Mouse (Mus musculus): ENCODE measurements around the gene Meox1. TPM values are rescaled to one million over a fixed set of nuclear protein-coding genes. Genes with fewer than 3 reads are reported as not detected.

Meox1 gene
- total RNA-seq, 2 experiments from 2014 or later, result 0.85 to 1.0 TPM

DNA sequence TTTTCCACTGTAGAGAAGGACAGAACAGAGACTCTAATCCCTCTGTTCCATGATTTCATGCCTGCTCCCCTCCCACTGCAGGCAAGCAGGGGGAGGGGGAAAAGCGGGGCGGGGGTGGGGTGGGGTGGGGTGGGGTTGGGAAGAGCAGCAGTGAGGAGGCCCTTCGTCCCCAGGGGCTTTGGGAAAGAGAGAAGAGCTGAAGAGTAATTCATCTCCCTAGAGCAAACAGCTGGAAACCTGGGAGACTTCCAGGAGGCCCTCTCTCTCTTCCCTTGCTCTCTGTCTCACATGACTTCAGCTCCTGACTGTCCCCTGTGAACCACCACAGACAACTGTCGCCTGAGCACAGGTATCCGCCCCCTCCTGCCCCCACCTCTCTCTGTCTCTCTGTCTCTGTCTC is 35.4 kb downstream of the Meox1 start:
- no peak for DNase-seq (ENCODE audit: extremely low spot score in 1 of 2, low spot score in 1 of 2)

DNA sequence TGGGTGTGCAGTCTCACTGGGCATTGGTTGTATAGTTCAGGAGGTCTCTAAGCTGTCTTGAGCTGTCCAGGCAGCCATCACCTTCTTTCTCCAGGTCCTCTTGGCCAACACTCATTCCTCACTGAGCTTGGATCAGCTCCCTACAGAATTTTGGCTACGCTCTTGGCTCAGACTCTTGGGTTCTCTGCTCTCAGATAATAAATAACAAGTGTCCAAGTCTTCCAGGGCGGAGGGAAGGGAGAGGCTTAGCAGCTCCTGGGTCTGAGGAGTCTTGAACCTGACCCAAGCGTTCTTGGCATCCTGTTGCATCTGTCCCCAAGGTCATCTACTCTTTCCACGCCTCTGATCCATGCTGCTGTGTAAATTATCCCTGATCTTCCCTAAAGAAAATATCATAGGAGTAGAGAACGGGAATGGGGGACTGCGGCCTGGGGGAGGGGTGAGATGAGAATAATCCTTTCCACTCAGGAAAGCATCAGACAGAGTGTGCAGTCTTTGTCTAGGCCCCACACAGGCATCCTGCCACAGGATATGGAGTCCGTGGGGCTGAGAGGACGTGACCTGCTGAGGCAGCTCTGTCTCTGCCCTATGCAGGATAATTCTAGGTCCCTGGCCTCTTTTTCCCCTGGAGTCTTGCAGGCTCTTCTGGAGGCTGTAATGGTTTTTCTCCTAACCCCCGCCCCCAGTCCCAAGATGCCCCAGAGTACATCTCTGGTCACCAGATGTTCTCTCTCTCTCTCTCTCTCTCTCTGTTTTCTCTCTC is 38.0 kb downstream of the Meox1 start:
- DNase-seq (ENCODE audit: extremely low spot score in 1 of 2, low spot score in 1 of 2), result no peak

DNA sequence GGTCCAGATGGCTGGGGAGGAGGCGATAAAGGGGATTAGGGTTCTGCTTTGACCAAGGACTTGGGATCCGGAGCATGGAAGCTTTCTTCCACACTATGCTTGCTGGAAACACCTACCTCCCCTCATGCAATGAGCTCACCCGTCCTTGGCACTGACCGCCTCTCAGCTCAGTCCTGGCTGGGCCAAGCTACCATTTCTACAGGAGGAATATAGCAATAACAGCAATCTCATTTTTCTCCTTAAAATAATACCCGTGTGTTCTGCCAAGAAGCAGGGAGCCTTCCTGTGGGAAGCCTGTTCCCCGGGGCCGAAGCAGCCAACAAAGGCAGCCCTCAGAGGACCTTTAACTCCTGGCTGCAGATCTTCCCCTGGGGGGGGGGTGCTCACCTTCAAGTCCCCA is 43.1 kb downstream of the Meox1 start:
- no peak for DNase-seq (ENCODE audit: extremely low spot score in 1 of 2, low spot score in 1 of 2)

DNA sequence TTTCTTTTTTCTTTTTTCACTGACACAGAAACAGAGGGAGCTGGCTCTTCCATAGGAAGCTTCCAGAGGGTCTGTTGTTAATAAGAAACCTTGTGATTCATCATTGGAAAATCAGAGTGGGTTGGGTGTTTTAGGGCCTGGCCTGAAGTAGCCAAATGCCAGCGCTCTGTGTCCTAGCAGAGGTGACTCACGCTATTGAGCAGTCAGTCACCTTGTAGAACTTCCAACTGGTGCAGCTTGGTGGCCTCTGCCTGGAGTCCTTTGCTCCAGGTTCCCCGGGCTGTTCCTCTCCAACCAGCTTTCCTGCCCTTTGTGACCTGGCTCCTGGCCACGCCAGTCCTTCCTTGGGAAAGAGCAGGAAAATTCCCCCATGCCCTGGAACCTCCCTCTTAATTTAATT is 44.9 kb downstream of the Meox1 start:
- DNase-seq (ENCODE audit: extremely low spot score in 1 of 2, low spot score in 1 of 2), result no peak

DNA sequence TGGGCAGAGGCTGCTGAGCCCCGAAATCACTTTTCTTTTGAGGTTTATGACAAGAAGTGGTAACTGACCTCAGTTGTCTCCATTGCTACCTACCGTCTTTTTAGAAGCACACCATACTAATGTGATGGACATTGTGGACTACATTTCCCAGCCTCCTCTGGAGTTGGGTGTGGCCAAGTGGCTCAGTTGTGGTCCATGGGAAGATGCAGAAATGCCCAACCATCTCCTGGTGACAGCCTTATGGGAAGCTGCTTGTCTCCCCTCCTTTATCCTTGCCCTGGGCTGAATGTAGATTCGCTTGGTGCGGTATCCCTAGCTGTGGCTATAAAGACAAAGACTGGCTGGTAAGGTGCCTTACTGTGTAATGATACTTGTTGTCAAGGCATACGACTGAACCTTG is 46.7 kb downstream of the Meox1 start:
- no peak for DNase-seq (ENCODE audit: extremely low spot score in 1 of 2, low spot score in 1 of 2)

DNA sequence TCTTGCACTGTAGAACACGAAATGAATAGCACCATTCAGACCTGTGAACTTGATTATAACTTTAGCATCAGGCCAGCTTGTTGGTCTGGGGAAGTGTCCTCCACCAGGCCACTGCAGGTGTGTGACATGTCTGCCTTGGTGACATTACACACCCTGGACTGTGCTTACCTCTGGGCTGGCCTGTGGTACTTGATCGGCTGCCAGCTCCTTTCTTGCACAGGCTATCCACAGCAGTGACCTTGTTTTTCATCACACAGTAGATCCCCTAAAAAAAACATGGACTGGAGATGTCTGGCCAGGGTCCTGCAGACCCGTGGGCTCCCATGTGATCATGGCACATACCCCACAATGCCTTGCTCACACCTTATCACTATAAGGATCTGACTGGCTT is 51.4 kb downstream of the Meox1 start:
- DNase-seq (ENCODE audit: extremely low spot score in 1 of 2, low spot score in 1 of 2), result no peak

DNA sequence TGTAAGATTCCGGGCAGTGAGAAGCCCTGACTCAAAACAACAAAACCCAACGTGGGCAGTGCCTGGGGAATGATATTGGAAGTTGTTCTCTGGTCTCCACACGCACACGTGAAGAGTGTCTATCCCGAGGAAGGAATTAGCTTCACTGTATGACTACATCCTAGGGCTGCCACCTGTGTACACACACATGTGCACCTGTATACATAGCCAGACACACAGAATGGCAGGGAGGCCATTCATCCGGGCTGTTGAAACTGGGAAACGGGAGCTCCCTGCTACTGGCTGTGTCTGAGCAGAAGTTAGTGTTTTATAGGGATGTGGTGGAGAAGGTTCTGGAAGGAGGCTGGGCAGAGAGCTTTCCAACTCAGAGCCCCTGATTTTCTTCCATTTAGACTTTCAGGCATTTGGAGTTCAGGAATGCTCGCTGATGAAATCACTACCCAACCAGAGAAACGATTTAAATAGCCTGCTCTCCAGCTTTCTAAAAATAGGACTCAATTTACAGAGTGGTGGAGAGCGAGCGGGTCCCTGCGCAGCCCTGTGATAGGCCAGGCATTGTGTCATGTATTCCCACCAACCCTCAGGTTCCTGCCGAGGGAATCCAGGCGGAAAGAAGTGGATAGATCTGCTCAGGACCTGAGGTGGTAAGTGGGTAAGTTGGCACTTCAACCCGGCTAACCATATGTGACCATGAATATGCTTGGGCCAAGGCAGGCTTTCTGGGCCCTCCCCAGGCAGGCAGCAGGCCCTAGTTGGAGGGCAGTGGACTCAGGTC is 52.0 kb downstream of the Meox1 start:
- no peak for DNase-seq (ENCODE audit: extremely low spot score in 1 of 2, low spot score in 1 of 2)

DNA sequence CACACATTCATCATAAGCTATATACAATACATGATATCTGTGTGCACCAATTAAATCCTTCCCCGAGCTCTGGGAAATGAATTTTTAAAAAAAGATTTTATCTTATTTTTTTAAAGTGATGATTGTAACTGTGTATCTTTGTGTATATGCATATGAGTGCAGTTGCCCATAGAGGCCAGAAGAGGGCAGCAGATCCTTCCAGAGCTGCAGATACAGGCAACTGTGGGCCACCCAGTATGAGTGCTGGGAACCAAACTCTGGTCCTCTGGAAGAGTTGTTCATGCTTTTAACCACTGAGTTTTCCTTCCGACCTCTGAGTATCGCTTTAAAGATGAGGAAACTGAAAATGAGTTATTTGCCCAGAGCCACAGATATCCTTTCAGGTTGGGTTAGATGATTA is 53.8 kb downstream of the Meox1 start:
- DNase-seq (ENCODE audit: extremely low spot score in 1 of 2, low spot score in 1 of 2), result no peak

DNA sequence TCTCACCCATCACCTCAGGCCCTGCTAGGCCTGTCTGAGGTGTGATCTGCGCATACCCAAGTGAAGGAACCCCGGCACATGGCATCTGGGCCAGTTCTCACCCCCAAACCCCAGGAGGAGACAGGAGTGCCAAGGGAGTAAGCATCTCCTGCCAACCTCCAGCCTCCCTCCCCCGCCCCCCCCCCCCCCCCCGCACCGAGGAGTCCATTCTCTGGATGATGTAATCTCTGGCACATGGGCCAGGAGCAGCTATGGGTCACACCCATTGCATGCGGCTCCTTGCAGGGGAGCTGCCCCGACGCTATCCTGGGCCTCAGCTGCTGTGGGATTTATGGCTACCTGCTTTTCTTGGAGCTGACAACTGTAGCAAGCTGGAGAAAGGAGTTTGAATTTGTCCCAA is 54.7 kb downstream of the Meox1 start:
- DNase-seq (ENCODE audit: extremely low spot score in 1 of 2, low spot score in 1 of 2), result no peak

DNA sequence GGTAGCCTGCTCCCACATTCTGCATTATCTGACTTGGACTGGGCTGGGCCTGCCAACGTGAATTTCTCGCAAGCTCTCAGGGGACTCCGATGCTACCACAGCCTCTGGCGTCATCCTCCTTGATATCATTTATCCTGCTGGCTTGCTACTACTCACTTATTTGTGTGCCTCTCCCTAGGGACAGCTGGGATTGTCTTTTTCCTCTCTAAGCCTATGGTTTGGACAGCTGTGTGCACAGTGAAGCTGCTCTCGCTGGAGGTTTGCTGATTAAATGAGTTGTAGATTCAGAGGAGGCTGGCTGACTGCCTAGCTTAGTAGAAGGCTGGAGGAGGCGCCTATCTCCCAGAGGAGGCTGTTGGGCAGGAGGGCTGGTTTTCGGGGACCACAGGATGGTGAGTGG is 62.2 kb downstream of the Meox1 start:
- DNase-seq (ENCODE audit: extremely low spot score in 1 of 2, low spot score in 1 of 2), result peak in 1 of 2 experiments; percentile 26

DNA sequence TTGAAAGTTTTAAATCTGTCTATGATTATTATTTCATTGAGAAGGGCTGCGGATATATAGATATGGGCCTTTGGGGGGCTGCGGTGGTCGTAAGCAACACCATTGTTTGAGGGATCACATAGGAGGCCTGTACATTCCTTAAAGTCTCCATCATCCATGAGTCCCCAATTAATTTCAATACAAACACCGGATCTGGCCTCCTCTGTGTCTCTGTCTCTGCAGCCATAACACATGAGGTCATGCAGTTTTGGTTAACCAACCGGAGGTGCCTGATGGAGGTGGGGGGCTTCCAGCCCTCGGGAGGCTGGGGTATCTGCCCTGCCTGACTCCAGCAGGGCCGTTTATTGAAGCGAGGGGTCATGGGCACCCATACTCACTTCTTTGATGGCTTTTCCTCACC is 63.6 kb downstream of the Meox1 start:
- no peak for DNase-seq (ENCODE audit: extremely low spot score in 1 of 2, low spot score in 1 of 2)

DNA sequence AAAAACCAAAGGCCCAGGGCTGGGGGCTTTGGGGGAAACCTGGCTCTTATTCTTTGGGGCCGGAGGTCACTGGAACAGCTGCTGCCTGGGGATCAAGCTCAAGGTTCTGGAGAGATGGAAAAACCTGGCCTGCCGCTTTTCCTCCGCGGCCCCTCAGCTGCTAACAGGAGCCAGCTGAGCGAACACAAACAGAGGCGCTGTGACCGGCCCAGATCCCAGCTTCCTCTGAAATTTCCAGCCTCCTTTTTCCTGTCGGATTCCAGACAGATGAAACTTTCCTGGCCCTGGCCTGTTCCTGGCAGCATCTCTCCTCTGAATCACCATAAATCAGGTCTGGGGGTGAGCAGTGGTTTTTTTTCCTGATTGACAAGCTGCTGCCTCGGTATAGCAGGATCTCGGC is 64.1 kb downstream of the Meox1 start:
- DNase-seq (ENCODE audit: extremely low spot score in 1 of 2, low spot score in 1 of 2), result no peak

DNA sequence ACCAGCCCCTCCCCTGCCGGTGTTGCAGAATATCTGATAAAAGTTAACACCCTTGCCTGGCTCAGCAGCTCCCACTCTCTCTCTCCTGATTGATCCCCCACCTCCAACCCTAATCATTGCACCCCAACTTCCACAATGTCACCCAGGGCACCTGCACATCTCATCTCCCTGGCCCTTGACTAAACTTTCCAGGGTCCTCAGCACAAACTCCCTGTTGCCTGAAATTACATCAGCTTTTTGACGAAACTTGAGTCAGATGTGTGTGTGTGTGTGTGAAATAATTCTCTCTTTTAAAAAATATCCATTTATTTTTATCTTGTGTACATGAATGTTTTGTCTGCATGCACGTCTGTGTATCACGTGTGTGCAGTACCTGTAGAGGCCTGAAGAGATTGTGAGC is 65.5 kb downstream of the Meox1 start:
- no peak for DNase-seq (ENCODE audit: extremely low spot score in 1 of 2, low spot score in 1 of 2)

Other genes with a start within 250 kb of the Meox1 start
- gene Arl4d, start 228.8 kb downstream of the Meox1 start, total RNA-seq (2021), result 10 to 100 TPM; 10.4 to 11.9 TPM
- 10 to 100 TPM; 34.3 to 37.2 TPM for gene Dhx8, start 161.5 kb downstream of the Meox1 start, total RNA-seq (2021)
- gene Etv4, start 109.0 kb downstream of the Meox1 start, total RNA-seq (2021), result 10 to 100 TPM; 14.9 to 18.3 TPM
- not detected for gene Sost, start 72.6 kb upstream of the Meox1 start, total RNA-seq (2021)
- gene Cfap97d1, start 89.9 kb upstream of the Meox1 start, total RNA-seq (2021), result not detected
- 100 to 1,000 TPM; 145 to 154 TPM for gene Dusp3, start 92.6 kb upstream of the Meox1 start, total RNA-seq (2021)
- 10 to 100 TPM; 80.5 to 82.4 TPM for gene Mpp3, start 134.1 kb upstream of the Meox1 start, total RNA-seq (2021)
- gene Cd300lg, start 147.1 kb upstream of the Meox1 start, total RNA-seq (2021), result not detected
- 100 to 1,000 TPM; 149 TPM for gene Mpp2, start 194.1 kb upstream of the Meox1 start, total RNA-seq (2021)
- not detected for gene Ppy, start 206.9 kb upstream of the Meox1 start, total RNA-seq (2021)
- gene Pyy, start 213.5 kb upstream of the Meox1 start, total RNA-seq (2021), result not detected